Mouse (Mus musculus): Measurements from ENCODE around the gene Rpl7l1.
"Not testable (repeated sequence)": the region's sequence is repeated elsewhere in the genome, so short reads cannot be mapped to it uniquely, and the experiment has no call there.

GRCm38 (mm10) chr17:46787974-46788373 is 5.5 kb upstream of the Rpl7l1 start:
- TF ChIP-seq POLR2A (IDR thresholded peaks at IDR 0.05; ENCODE audit: borderline replicate concordance, insufficient read depth, low read length); CTCF (IDR thresholded peaks at IDR 0.05; ENCODE audit: borderline replicate concordance, insufficient read depth, low read depth, low read length): not testable (repeated sequence)

All from cerebellum, adult 2 months (tissue).